Mouse (Mus musculus): Measurements from ENCODE around the gene Ugt3a1. TPM values are rescaled to one million over a fixed set of nuclear protein-coding genes. Genes with fewer than 3 reads are reported as not detected.

The Ugt3a1 gene
- 0.25 TPM for polyA plus RNA-seq (2017; shearing (Covaris generic))

DNA sequence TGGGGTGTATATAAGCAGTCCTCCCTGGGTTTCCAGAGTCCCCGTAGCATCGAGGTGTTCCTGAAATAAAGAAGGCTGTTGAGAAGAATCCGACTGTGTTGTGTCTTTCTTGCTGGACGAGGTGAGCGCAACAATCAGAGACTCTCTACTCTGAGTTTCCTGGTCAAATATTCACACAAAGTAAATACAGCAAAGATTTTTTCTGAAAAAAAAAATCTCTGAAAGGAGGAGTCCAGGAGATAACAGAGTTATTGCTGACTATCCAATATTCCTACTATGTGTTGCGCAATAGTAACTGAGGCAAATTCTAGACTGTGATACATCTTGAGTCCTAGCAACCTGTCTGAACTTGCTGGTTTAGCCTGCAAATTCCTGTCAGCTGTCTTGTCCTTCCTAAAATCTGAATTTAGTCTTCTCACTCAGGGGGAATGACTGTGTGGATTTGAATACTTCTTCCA, at the start of gene Ugt3a1:
Ugt3a1 (plus strand) TSS at position 51 of the 458 bp plus-strand sequence.

GRCm38 (mm10) chr15:9335341-9335740, 58.7 kb downstream of the Ugt3a1 start, which contains the start of gene Ugt3a2:
Ugt3a2 (plus strand) TSS chr15:9335550.

Other genes with a start within 250 kb of the Ugt3a1 start
- gene Nadk2, start 205.6 kb upstream of the Ugt3a1 start, polyA plus RNA-seq (2017; shearing (Covaris generic)), result 26.6 TPM
- gene Lmbrd2, start 136.3 kb upstream of the Ugt3a1 start, polyA plus RNA-seq (2017; shearing (Covaris generic)), result 4.4 TPM
- gene Skp2, start 121.5 kb upstream of the Ugt3a1 start, polyA plus RNA-seq (2017; shearing (Covaris generic)), result 2.4 TPM
- gene Ugt3a2, start 58.7 kb downstream of the Ugt3a1 start, polyA plus RNA-seq (2017; shearing (Covaris generic)), result not detected
- 0.50 TPM for gene Capsl, start 159.1 kb downstream of the Ugt3a1 start, polyA plus RNA-seq (2017; shearing (Covaris generic))